Mouse (Mus musculus): Measurements from ENCODE around the gene Epas1.

Gene Epas1

DNA sequence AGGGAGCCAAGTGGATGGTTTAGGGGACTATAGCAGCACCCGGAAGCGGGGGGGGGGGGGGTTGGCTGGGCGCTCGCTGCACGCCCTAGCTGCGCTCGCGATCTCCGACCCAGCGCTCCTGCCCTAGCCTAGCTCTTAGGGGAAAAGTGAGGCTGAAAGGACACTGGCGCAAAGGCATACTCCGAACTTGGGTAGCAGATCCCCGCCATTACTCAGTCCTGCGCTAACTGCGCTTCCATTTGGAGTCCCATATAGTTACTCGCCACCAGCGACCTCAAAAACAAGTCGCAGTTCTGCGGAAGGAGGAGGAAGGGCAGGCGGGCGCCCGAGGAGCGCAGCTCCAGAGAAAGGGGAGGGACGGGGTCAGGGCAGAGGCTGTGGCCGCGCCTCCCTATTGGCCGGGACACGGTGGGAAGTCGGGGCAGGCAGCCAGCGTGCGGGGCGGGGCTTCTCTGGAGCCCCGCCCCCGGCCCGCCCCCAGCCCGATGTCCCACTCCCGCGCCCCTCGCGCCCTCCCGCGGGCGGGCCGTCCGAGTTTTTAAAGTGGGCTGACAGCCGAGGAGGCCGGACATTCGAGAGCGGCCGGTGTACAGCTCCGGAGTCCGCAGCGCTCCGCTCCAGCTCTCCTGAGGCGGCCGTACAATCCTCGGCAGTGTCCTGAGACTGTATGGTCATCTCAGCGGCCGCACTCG, at the start of gene Epas1:
Gene Epas1 (plus strand): TSS at position 571 of the 692 bp plus-strand sequence.
- DNase-seq (ENCODE audit: low spot score): peak; percentile 53

DNA sequence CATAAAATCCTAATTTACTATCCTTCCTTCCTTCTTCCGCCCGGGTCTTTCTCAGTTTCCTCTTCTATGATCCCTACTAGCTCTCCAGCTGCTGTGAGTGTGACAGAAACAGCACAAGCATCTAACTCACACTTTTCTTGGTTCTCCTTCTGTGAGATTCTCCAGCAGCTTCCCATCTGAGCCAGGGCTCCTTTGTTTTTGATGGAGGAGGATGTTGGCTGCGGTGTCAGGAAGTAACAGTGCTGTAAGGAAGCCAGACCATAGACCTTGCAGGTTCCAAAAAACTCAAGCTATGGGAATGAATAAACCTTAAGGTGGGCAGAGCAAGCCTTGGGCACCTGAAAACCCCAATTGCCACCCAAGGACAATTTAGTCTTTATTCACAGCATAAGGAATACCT, 48.3 kb upstream of the Epas1 start:
- DNase-seq (ENCODE audit: low spot score): no peak

DNA sequence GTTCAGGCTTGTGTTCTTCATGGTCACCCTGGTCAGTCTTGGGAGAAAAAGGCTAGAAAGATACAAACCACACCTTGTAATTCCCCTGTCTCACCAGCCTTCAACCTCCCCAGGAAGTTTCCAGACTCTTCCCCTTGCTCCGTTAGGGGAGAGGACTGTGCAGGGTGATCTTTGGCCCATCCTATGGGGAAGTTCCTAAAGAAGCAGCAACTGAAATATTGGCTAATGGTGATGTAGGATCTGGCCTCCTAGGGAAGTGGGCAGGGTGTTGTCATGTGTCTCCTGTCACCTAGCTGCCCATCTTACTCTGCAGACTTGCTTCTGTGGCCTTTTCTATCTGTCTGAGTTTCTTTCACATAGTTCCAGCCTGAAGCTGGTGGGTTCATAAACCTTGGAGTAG, 47.0 kb upstream of the Epas1 start:
- no peak for DNase-seq (ENCODE audit: low spot score)

DNA sequence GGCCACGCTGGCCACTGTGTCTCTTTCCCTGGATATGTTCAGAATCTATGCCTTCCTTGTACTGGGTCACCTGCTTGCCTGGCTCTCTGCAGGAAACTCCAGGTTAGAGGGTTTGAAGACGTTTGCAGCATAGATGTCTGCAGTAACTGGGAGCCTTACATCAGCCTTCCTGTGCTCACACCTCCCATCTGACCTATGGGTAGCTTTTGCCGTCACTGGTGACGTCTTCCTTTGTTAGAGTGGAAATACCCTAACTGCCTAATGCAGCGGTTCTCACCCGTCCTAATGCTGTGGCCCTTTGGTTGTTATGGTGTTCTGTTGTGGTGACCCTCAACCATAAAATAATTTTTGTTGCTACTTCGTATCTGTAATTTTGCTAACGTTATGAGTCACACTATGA, 43.7 kb upstream of the Epas1 start:
- DNase-seq (ENCODE audit: low spot score): no peak

DNA sequence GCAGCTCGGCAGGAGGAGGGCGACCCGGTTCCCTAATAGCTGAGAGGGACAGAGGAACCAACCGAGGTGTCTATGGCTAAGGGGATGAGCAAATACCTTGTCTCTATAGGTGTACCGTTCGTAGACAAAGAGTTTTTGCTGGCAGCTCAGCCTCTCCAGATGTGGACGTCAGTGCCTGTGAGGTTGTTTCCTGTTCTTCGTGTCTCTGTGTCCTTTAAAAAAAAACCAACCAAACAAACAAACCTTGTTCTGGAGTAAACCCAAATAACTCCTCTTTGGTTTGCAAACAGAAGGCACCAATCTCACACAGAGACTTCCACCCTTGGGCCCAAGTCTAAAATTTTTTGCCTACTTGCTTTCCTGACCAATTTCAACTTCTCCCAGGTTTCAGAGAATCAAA, 43.1 kb upstream of the Epas1 start:
- DNase-seq (ENCODE audit: low spot score): no peak

DNA sequence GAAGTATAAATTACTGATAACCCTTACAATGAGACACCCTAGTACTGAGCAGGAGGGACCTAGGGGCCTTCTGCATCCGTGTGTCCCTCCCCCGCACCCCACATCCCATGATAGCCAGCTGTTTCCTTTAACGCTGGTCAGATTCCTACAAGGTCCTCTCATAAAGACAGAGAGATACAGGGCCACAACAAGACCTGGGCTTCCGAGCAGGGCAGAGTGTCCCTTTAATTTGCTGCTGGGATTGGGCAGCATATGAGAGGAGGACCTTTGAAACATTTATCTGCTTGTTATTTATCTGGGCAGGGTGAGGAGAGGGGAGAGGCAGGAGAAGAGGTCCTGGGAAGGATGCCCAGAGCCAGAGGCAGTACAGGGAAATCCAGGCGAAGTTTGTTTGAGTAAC, 41.6 kb upstream of the Epas1 start:
- DNase-seq (ENCODE audit: low spot score): no peak

DNA sequence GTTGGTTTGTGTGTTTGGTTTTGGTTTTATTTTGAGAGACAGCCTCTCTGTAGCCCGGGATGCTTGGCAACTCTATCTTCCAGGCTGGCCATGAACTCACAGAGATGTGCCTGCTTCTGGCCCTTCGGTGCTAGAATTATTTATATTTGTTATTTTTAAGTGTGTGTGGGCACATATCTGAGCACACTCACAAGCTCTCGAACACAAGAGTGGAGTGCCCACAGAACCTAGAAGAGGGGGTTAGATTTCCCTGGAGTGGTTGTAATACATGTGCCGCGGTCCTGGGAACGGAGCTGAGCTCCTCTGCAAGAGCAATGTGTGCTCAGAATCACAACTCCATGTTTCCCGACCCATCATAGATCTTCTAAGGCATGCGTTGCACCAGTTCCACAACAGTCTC, 40.9 kb upstream of the Epas1 start:
- no peak for DNase-seq (ENCODE audit: low spot score)

DNA sequence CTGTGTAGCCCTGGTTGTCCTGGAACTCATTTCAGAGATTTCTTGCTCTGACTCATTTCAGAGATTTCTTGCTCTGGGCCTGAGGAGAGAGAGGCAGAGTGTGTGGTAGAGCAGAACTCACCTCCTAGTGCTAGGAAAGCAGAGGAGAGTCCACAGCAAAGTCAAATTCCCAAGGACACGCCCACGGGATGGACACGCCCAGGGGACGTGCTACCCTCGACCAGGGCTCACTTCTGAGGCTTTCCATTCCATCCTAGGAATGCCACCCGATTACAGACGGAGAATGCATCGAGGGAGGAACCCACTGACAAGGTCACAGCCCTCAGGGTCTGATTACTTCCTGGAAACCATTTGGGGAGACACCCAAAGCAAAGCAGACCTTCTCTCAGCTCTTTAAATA, 39.9 kb upstream of the Epas1 start:
- no peak for DNase-seq (ENCODE audit: low spot score)

DNA sequence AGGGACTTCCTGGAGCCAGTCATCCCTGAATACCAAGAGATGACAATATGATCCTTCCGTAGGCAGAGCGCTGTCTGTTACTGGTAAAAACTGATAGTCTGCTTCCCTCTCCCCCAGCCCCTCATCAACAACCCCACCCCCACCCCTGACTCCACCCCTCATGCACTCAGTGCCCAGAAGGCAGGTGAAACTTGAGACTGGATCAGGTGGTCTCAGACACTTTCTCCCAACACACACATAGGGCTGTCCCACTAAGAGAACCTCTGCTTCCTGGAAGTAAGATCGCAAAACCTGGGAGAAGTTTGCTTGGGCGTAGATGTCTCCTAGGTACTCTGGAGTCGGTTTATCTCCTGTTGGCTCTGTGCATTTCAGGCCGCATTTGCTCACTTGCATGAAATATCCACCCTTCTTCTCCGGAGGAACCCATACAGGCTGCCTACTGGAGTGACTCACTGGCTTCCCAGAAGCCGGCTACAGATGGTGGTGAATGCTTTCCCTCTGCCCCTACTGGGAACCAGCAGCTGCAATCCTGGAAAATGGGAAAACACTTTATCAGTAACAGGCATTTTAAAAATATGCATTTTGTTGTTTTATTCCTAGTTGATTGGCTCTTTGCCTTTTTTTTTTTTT, 28.6 kb upstream of the Epas1 start:
- DNase-seq (ENCODE audit: low spot score): no peak

DNA sequence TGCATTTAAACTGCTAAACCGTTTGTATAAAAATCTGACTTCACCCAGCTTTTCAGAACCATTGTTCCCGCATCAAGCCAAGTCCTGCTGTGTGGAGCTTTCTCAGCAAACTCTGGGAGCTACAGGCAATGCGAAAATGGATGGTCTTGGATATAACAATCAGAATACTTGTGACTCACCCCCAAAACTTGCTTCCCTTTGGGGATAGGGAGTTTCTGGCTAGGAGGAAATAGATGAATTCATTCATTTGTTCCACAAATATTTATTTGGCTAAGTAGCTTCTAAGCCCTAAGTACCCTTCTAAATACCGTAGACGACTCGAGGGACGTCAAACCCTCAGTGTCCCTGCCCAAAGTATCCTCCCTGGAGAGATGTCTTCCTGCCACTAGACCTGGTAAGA, 27.0 kb upstream of the Epas1 start:
- DNase-seq (ENCODE audit: low spot score): no peak

DNA sequence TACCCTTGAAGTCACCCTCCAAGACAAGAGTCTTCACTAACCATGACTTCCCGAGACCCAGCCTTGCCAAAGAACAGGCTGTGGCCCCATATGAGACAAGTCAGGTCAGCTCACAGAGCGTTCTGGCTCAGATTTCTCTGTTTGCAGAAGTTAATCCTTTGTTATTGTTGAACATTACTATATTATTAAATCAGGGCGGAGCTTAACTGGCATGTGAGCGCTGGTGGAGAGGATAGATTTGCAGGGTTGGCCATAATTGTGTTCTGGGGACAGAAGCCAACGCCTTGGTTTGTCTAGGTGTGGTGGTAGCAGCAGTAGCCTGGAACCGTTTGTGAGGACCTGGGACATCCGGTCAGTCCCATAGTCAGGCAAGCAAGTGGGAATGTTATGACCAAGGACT, 26.5 kb upstream of the Epas1 start:
- no peak for DNase-seq (ENCODE audit: low spot score)

DNA sequence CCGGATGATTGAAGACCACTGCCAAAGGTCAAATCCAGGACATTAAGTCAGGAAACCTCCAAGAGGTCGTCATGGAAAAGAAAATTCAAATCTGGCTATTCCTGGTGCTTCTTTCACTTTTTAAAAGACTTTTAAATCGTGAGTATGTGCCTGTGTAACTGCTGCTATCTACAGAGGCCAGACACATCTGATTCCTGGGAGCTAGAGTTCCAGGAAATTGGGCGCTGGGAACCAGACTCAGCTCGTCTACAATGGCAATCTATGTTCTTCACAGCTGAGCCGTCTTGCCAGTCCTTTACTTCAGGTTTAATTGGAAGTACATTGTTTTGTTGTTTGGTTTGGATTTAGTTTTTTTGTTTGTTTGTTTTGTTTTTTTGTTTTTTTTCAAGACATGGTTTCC, 22.2 kb upstream of the Epas1 start:
- DNase-seq (ENCODE audit: low spot score): no peak

DNA sequence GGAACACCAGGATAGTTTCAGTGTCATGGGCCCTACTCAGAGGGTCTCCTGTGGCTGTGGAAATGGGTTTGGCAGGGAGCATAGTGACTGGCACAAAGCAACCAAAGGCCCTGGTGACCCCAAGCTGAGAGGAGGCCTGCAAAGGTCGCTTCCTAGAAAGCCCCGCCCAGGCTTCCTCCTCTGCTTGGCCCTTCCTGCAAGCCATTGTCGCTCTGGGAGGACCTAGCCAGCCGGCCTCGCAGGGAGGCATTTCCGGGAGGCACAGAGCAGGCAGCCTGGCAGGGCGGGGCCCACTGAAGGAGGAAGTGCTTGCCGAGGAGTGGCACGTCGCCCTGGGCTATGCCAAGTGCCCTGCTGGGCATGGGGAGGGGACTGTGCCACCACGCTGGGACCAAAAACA, 21.5 kb upstream of the Epas1 start:
- no peak for DNase-seq (ENCODE audit: low spot score)

DNA sequence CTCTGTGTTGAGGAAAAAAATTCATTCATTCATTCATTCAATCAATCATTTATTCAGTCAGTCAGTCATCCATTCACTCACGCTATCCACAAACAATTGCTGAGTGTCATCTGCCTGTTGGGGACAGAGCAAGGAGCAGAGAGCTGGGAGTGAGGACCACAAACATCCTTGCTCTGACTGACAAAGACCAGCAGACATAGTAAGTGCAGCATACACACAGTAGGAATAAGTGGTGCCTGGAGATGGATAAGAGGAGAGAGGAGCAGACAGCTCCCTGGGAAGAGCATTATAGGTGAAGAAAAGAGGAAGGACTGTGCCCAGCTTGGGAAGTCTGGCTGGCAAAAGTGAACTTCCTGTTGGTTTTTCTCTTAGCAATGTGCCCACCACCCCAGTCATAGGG, 21.0 kb upstream of the Epas1 start:
- DNase-seq (ENCODE audit: low spot score): no peak

DNA sequence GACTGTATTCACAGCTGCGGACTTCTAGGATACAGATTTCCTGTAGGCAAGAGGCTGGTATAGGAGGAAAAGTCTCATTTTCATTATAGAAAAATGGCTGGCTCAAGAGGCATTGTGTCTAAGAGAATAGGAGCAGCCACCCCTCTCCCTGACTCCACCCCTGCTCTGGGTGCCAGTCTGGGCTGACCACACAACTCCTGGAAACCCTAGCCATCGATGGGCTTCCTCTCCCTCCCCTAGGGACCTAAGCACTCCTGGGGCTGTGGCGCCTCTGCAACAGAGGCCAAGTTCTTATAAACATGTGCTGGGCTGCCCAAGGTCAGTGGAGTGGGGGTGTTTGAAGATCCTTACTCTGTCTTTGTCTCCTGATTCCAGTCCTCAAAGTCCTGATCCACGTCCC, 19.9 kb upstream of the Epas1 start:
- no peak for DNase-seq (ENCODE audit: low spot score)

DNA sequence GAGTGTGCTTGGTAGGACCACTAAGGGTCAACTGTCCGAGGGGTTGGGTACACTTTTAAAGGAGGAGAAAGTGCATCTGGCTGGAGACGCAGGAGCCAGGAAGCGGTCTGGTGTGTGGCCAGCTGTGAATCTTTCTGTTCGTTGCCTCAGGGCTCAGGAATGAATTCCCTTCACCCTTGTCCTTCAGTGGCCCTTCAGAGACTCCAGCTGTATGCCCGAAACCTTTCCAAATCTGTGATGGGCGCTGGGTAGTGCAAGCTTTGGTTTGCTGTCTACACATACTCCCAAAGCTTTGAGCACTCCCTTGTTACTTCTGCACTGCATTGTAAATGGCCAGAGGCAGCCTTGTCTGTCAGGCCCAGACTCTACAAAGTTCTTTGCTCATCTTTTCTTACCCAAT, 15.0 kb upstream of the Epas1 start:
- no peak for DNase-seq (ENCODE audit: low spot score)

DNA sequence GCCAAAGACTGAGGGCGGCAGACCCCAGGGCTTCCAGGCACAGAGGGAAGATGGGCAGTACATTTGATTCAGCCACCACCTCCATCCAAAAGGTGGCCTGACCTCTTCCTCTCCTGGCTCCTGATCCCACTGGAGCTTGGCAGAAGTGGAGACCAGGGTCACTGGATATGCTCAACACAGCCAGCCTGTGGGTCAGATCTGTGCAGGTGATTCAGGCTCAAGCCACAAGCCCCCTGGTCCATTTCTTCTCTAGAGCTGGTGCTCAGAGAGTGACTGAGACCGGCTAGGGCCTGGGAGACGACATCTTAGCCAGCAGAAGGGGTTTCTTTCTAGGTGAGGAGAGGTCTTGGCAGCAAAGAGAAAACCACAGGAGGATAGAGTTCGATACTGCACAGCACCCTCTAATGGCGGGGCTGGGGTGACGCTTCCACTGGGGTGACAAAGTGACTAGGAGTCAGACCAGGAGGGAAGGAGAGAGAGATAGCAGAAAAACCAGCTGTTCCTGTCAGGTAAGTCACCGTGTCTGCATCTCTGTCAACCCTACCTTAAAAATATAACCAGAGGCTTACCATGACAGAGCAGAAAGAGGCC, 10.1 kb upstream of the Epas1 start:
- no peak for DNase-seq (ENCODE audit: low spot score)

DNA sequence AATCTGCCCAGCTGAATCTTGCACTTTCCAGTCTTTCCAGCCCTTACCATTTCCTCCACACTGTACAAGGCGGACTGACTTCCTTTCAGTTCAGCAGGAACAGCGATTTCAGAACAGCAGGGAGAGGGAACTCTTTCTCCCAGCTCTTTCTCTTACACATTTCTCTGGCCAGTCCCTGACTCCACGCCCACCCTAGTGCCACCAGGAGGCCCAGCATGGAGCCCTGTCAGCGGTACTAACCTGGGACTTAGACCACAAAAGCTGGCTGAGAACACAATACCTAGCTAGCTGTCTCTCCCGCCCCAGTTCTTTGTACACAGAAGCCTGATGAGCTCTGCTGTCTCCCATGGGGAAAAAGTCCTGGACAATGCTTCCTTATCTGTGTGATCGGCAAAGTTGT, 8.6 kb upstream of the Epas1 start:
- no peak for DNase-seq (ENCODE audit: low spot score)

DNA sequence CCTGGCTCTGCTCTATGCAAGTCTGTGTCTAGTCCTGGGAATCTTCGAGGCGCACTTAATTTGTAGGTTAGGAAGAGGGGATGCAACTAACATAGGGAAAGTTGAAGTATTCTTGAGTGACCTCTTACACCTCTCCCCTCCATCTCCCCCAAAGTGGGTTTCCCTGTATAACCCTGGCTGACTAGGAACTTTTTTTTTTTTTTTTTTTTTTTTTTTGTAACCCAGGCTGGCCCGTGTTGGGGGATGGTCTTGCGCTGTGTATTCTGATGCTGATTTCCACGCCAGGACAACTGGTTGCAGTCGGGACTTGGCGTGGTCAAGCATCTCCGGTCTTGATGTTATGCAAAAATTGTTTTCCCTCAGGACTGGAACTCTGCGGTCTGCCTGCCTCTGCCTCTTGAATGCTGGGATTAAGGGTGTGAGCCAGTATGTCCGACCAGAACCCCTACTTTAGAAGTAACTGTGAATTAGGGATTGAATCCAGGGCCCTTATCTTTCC, 2.1 kb upstream of the Epas1 start:
- no peak for DNase-seq (ENCODE audit: low spot score)

DNA sequence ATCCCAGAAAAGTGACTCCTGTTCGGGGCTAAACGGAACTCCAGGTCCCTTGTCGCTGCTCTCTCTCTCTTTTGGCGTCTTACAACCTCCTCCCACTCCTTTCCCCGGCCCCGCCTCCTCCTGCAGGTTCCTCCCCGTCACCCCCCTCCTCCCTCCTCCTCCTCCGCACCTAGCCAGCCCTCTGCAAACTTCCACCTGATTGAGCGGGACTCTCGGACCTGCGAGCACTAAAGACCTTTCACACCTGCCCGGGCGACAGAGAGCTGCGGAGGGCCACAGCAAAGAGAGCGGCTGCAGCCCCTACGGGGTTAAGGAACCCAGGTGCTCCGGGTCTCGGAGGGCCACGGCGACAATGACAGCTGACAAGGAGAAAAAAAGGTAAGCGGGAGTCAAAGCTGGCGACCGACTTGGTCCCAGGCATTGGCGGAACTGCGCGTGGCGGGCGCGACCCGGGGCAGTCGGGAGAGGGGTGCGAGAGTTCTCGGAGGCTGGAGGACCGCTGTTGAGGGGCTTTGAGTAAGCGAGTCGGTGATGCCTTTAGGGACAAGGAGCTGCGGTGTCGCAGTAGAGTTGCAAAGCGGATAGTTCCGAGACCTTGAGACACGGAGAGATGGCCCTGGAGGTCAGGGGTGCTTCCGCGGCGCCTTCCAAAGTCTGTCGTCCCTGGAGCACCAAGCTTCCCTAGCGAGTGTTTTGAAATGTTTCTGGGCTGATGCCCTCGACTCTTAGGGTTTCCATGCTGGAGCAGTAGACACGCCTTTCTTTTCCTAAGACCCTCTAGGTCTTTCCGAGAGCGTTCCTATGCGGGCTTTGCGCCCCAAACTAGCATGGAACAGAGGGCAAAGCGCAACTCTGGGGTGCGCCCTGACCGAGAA, 668 bp downstream of the Epas1 start:
- DNase-seq (ENCODE audit: low spot score): no peak

DNA sequence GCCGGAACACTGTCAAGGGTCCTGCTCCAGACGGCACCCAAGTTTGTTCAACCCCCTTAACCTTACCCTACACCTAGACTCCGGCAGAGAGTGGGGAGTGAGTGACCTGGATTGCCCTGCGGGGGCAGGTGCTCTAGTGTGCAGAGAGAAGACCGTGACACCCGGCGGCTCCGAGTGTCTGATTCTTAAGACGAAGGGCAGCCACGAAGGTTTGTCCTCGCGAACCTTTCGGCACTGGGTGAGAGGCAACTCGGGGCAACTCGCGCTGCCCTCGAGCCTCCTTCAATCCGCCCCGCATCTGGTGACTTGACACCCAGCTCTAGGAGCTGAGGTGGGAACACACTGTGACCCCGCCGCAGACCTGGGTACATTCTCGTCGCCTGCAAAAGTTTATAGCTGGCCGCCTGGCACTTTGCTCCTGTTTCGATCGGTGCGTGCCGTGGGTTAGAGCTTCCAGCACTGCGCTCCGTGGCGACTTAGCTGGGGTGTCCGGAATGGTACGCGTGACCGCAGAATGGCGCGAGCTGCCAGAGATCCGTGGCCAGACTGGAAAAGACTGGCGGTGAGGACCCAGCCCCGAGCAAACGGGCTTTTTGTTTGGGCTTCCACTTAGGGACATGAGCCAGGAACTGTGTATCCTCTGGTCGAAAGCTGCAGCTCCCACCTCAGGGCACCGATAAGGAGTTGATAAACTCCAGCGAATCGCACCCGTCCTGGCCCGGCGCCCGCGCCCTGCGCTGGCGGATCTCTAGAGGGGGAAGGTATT, 1.5 kb downstream of the Epas1 start:
- DNase-seq (ENCODE audit: low spot score): no peak
